Mouse (Mus musculus) G1E (cell line): Measurements from ENCODE around the gene Pnpla1. TPM values are rescaled to one million over a fixed set of nuclear protein-coding genes. Genes with fewer than 3 reads are reported as not detected.
A peak's percentile ranks its signal among the peaks of the same experiment; 100 is the strongest.

ENCODE experiments used
- ATAC-seq: 2 replicates; pipeline ENCODE4 v1.8.0; 2016; ENCODE audit warnings: mild to moderate bottlenecking; ENCODE audit not compliant: insufficient number of reproducible peaks, poor library complexity, low FRiP score, severe bottlenecking; ENCODE audit errors: extremely low read depth
- DNase-seq: peaks from one replicate; pipeline ENCODE4 v3.0.0; 2012; ENCODE audit warnings: low spot score
- H3K27me3 ChIP-seq: 2 replicates; pipeline ENCODE4 v1.6.1; 2012; ENCODE audit warnings: mild to moderate bottlenecking, low read length, inconsistent platforms; ENCODE audit not compliant: insufficient read depth
- H3K36me3 ChIP-seq: replicated peaks from 2 replicates; pipeline ENCODE3; 2012; ENCODE audit warnings: mild to moderate bottlenecking, inconsistent platforms
- H3K4me1 ChIP-seq: 2 replicates; pipeline ENCODE4 v1.6.1; 2012; ENCODE audit warnings: low read depth, low read length, inconsistent platforms, mixed read lengths; ENCODE audit not compliant: insufficient read depth
- H3K4me3 ChIP-seq: 2 replicates; pipeline ENCODE4 v1.5.1; 2012; ENCODE audit warnings: low read depth, mild to moderate bottlenecking, inconsistent platforms, low read length, moderate library complexity, mixed read lengths
- H3K9me3 ChIP-seq: replicated peaks from 2 replicates; pipeline ENCODE4 v1.6.1; 2012; ENCODE audit warnings: inconsistent platforms
- CTCF ChIP-seq: IDR thresholded peaks from 2 replicates; pipeline ENCODE4 v1.5.1; 2012; ENCODE audit warnings: low read depth, low read length, inconsistent platforms, mixed read lengths
- GATA1 ChIP-seq: IDR thresholded peaks from 2 replicates; pipeline ENCODE4 v1.6.1; 2012; ENCODE audit warnings: borderline replicate concordance, low read length, inconsistent platforms, mixed read lengths
- GATA2 ChIP-seq: IDR thresholded peaks from 2 replicates; pipeline ENCODE4 v1.6.1; 2012; ENCODE audit warnings: low read depth, low read length, inconsistent platforms, borderline replicate concordance
- POLR2AphosphoS5 ChIP-seq: IDR thresholded peaks from 2 replicates; pipeline ENCODE4 v1.6.1; 2012; ENCODE audit warnings: low read depth, low read length, inconsistent platforms; ENCODE audit not compliant: insufficient replicate concordance
- TAL1 ChIP-seq: conservative IDR thresholded peaks from 2 replicates; pipeline ENCODE4 v1.6.1; 2012; ENCODE audit warnings: low read depth, low read length, inconsistent platforms, mixed read lengths
- polyA plus RNA-seq: library from polyadenylated mRNA; stranded (reverse); fragments of >175 nt; gene quantifications from 2 replicates; pipeline ENCODE4 v1.2.3, GENCODE M21; 2012
- total RNA-seq, 2 experiments: library from RNA; stranded (forward) in 1 of 2; stranded (reverse) in 1 of 2; fragments of 200-1000 nt in 1 of 2; fragments of >200 nt in 1 of 2; fragmentation: Nextera tagmentation in 1 of 2; gene quantifications; 2 replicates each; pipeline ENCODE4 v1.2.3; 2014 to 2017

The Pnpla1 gene
- total and polyA plus RNA-seq, 3 experiments, result not detected

DNA sequence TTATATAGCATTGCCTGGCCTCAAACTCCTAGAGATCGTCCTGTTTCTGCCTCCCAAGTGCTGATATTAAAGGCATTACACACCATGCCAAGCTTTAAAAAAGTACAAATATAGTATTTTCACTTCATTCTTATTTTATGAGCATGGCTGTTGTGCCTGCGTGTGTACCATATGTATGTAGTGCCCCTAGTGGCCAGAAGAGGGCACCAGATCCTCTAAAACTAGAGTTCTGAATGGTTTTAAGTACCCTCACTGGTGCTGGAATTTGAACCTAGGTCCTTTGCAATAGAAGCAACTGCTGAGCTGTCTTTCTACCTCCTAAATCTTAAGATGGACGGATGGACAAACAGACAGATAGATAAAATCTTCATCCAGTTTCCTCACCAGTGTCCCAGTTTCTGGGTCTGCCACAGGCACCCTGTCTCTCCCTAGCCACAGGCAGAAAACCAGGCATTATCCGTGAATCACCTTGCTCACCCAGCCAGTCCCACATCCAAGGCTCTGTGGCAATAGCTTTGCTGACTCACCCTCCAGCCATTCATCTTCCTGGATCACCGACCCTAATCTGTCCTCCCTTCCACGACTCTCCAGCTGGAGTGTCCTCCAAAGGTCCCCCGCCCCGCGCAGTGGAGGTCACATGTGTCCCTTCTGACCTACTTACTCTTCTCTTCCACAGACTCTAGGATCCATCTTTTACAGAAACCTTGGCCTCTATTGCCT is 2.9 kb upstream of the Pnpla1 start:
- Histone ChIP-seq H3K27me3 (peaks cover 36% of the 10 kb centered on the region; the same call in 1 of the 2 replicates), H3K9me3 (no peaks in the 10 kb centered on the region), H3K4me1 (no peaks in the 10 kb centered on the region; the same call in 1 of the 2 replicates), H3K4me3 (no peak overlapping the region), H3K36me3 (no peaks in the 10 kb centered on the region)
- ATAC-seq (no peak), DNase-seq (no peak)
- TF ChIP-seq TAL1 (no peak), GATA1 (no peak), GATA2 (no peak), CTCF (peak; percentile 60), POLR2AphosphoS5 (no peak)

DNA sequence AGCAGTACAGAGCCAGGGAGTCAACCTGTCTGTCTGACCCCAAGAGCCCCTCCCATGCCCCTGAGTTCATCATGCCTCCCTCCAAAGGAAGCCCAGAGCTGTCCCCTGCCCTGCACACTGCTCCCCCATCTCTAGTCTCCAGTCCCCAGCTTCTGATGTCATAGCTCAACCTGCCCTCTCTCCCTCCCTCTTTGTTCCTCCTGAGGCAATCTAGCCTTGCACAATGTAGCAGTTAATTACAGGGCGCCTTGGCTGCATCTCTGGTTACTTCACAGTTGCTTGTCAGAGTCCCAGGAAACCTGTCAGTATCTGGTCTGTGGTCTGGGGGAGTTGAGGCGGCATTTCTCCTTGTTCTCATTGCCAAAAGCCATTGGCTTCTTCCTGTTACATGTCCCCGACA is 2.2 kb upstream of the Pnpla1 start:
- TF ChIP-seq POLR2AphosphoS5 (no peak), GATA1 (no peak), CTCF (no peak), TAL1 (no peak), GATA2 (no peak)
- H3K9me3 ChIP-seq, result no peaks in the 10 kb centered on the region
- no peaks in the 10 kb centered on the region for H3K36me3 ChIP-seq
- no peak overlapping the region for H3K4me3 ChIP-seq
- no peaks in the 10 kb centered on the region; the same call in 1 of the 2 replicates for H3K4me1 ChIP-seq
- no peak for DNase-seq
- H3K27me3 ChIP-seq, result peaks cover 34% of the 10 kb centered on the region; the same call in 1 of the 2 replicates
- ATAC-seq, result no peak

DNA sequence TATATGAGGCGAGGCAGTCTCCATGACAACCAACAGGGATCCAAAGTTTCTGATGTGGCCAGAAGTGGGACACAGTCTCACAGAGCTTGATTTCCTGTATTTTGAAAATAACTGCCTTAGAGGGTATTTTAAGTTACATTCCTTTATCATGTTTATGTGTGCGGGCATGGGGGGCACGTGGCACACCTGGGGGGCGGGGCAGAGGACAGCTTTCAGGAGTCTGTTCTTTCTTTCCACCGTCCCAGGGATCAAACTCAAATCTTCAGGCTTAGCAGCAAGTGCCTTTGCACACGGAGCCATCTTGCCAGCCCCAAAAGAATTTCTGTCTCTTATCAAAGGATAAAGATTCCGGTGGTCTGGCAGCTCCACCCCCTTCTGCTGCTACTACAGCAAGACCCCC is 5.7 kb downstream of the Pnpla1 start:
- DNase-seq (no peak), ATAC-seq (no peak)
- Histone ChIP-seq H3K36me3 (no peaks in the 10 kb centered on the region), H3K27me3 (peaks cover 24% of the 10 kb centered on the region), H3K4me3 (no peak overlapping the region), H3K4me1 (no peaks in the 10 kb centered on the region), H3K9me3 (no peaks in the 10 kb centered on the region)
- TF ChIP-seq GATA1 (no peak), GATA2 (no peak), POLR2AphosphoS5 (no peak)

DNA sequence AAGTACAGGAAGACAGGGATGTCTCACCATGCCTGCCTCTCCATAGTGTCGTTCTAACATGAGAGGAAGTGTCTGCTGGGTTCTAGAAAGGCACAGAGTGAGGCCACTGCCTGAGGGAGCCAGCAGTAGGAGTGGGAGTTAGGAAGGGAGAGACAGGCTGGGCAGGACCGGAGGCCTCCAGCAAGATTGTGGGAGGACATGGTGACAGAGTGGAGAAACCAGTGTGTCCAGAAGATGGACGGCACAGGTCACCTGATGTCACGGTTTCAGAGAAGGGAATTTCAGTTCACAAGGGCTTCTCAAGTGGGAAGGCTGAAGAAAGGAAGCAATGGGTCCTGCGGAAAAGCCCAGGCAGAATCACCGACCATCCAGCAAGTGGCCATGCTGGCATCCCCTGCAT is 6.3 kb downstream of the Pnpla1 start:
- Histone ChIP-seq H3K4me3 (no peak overlapping the region), H3K9me3 (no peaks in the 10 kb centered on the region), H3K36me3 (no peaks in the 10 kb centered on the region), H3K27me3 (peaks cover 25% of the 10 kb centered on the region), H3K4me1 (no peaks in the 10 kb centered on the region)
- DNase-seq (no peak), ATAC-seq (no peak)
- no peak for TF ChIP-seq GATA2
- TF ChIP-seq GATA1, result no peak
- TF ChIP-seq POLR2AphosphoS5, result no peak
- no peak for TF ChIP-seq CTCF
- no peak for TF ChIP-seq TAL1

DNA sequence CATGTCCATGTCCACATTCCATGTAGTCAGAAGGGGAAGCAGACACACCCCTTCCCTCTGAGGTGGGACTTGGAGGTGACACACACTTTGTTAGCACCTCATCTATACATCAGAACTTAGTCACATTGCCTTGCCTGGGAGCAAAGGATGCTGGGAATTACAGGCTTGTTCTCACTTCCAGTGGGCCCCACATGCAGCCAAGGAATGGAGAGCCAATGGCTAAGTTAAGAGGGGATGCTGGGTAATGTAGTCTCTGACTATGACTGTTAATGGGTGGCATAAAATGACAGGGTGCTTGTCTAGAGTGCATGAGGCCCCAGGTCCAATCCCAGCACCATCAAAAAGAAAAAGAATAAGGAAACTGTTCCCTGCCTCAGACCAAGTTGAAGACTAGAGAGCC is 8.7 kb downstream of the Pnpla1 start:
- ATAC-seq, result no peak
- Histone ChIP-seq H3K9me3 (no peaks in the 10 kb centered on the region), H3K36me3 (no peaks in the 10 kb centered on the region), H3K4me3 (no peak overlapping the region), H3K4me1 (no peaks in the 10 kb centered on the region), H3K27me3 (peaks cover 29% of the 10 kb centered on the region)
- DNase-seq, result no peak
- no peak for TF ChIP-seq CTCF
- TF ChIP-seq POLR2AphosphoS5, result no peak
- no peak for TF ChIP-seq TAL1
- TF ChIP-seq GATA2, result no peak
- no peak for TF ChIP-seq GATA1

DNA sequence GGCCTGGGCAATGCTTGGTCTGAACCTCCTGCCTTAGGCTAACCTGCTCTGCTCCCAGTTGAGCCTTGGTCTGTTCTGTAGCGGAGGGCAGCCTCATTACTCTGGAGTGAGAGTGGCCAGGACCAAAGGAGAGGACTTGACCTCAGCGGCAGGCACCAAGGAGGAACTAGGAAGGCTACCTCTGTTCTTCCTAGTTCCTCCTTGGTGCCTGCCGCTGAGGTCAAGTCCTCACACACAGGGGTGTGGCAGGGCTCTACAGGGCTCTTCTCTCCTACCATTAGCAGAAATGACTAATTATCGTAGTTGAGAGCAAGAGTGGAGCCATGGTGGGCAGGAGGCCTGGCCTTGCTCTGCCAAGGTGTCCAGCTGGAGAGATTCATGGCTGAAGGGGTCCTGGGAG is 9.2 kb downstream of the Pnpla1 start:
- Histone ChIP-seq H3K36me3 (no peaks in the 10 kb centered on the region), H3K4me1 (no peaks in the 10 kb centered on the region), H3K4me3 (no peak overlapping the region), H3K27me3 (peaks cover 32% of the 10 kb centered on the region), H3K9me3 (no peaks in the 10 kb centered on the region)
- no peak for TF ChIP-seq GATA2
- no peak for TF ChIP-seq GATA1
- no peak for TF ChIP-seq CTCF
- no peak for TF ChIP-seq POLR2AphosphoS5
- no peak for TF ChIP-seq TAL1
- no peak for DNase-seq
- no peak for ATAC-seq
